Mouse (Mus musculus) neural tube, embryonic 12.5 days (tissue): ENCODE measurements around the gene Cmtm2b. TPM values are rescaled to one million over a fixed set of nuclear protein-coding genes. Genes with fewer than 3 reads are reported as not detected.

ENCODE experiments used
- ATAC-seq: fragments of 200-750 bp; cut with Nextera tagmentation; 2 replicates; pipeline ENCODE4 v1.8.0; 2017; ENCODE audit warnings: low read depth, mild to moderate bottlenecking, moderate TSS enrichment, moderate library complexity; ENCODE audit not compliant: low FRiP score
- H3K27ac ChIP-seq: fragments of 300-500 bp; sonication (generic); 2 replicates; pipeline ENCODE4 v1.5.1; 2016
- H3K27me3 ChIP-seq: fragments of 300-500 bp; sonication (generic); replicated peaks from 2 replicates; pipeline ENCODE4 v1.6.1; 2016; ENCODE audit warnings: mild to moderate bottlenecking
- H3K36me3 ChIP-seq: fragments of 300-500 bp; sonication (generic); 2 replicates; pipeline ENCODE4 v1.6.1; 2016; ENCODE audit warnings: mild to moderate bottlenecking
- H3K4me1 ChIP-seq: fragments of 300-500 bp; sonication (generic); 2 replicates; pipeline ENCODE4 v1.6.1; 2016
- H3K4me2 ChIP-seq: fragments of 300-500 bp; sonication (generic); replicated peaks from 2 replicates; pipeline ENCODE4 v1.6.1; 2016; ENCODE audit warnings: mild to moderate bottlenecking
- H3K4me3 ChIP-seq: fragments of 300-500 bp; sonication (generic); 2 replicates; pipeline ENCODE4 v1.5.1; 2016
- H3K9ac ChIP-seq: fragments of 300-500 bp; sonication (generic); 2 replicates; pipeline ENCODE4 v1.6.1; 2016; ENCODE audit warnings: mild to moderate bottlenecking
- H3K9me3 ChIP-seq: fragments of 300-500 bp; sonication (generic); 2 replicates; pipeline ENCODE4 v1.6.1; 2016; ENCODE audit warnings: mild to moderate bottlenecking
- WGBS: fragments of 180-500 bp; shearing (Covaris S2); methylation state at CpG from one replicate; pipeline ENCODE4 v1.1.7; 2016; 5-methylcytosine and 5-hydroxymethylcytosine counted together
- polyA plus RNA-seq: library from polyadenylated mRNA; unstranded; fragments of >200 nt; fragmentation: Nextera tagmentation; extraction: Ambion mirVana; gene quantifications from 2 replicates; pipeline ENCODE4 v1.2.1, GENCODE M21; 2016

Cmtm2b gene
- polyA plus RNA-seq, 1 experiment from 2014 or later, result not detected

DNA sequence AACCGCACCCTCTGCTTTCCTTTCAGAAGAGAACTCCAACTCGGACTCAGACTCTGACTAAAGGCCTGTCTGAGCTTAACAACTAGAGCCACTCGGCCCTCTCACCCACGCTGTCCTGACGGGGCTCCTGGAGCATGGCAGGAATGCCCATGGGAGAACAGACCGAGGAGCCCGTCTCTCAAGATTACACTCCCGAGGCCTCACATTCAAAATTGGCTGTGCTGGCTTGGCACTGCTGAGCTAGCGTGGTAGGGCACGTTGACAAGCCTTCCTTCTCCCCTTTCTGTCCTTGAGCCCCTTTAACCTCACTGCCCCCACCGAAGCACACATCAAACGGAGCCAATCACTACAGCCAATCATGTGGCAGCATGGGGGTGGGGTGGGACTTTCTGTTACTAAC lies 24.7 kb downstream of the Cmtm2b start:
- H3K4me3 ChIP-seq, result no peak overlapping the region
- H3K27ac ChIP-seq, result no peak overlapping the region
- no peak overlapping the region for H3K9ac ChIP-seq
- no peak for ATAC-seq
- no peaks in the 10 kb centered on the region for H3K27me3 ChIP-seq
- whole genome bisulfite sequencing, result 60% methylated on average over 12 of the region's 12 CpGs
- no peak overlapping the region for H3K4me2 ChIP-seq
- no peaks in the 10 kb centered on the region for H3K9me3 ChIP-seq
- H3K36me3 ChIP-seq, result peaks cover 10% of the 10 kb centered on the region
- H3K4me1 ChIP-seq, result no peaks in the 10 kb centered on the region

DNA sequence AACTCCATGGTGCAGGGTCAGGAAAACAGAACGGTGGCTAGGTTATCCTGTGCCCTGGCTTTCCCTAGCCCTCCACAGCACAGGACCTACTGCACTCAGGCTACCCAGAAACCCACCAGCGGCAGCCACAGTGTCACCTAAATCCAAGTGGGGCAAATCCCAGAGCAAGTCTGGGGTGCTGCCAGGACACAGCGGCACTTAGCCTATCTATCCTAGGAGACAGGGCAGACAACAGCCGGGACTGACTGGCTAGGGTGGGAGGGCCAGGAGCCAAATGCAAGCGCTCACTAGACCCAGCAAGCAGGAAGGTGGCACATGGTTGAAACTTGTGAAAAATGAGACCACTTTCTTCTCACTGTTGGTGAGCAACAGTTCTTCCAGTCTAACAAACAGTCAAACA lies 26.9 kb downstream of the Cmtm2b start:
- no peak for ATAC-seq
- Histone ChIP-seq H3K9me3 (no peaks in the 10 kb centered on the region), H3K27me3 (no peaks in the 10 kb centered on the region), H3K4me3 (no peak overlapping the region), H3K4me1 (no peaks in the 10 kb centered on the region), H3K27ac (no peak overlapping the region), H3K4me2 (no peak overlapping the region), H3K9ac (no peak overlapping the region), H3K36me3 (peaks cover 14% of the 10 kb centered on the region)
- WGBS, result 93% methylated on average over 5 of the region's 5 CpGs

DNA sequence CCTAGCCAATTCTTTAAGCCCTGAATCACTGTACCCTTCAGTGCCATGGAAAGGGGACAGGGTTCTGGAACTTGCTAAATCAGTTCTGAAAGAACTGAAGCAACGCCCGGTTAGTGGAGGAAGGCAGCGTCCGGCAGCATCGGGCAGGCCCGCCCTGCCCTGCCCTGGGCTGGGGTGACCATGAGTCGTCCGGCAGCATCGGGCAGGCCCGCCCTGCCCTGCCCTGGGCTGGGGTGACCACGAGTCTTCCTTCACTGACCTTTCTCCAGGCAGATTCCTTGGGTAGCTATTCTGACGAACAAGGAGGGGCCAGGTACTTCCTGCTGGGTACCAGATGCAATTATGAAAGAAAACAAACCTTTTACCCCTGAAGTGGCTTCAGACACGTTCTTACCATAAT lies 28.0 kb downstream of the Cmtm2b start:
- Histone ChIP-seq H3K4me1 (no peaks in the 10 kb centered on the region), H3K27me3 (no peaks in the 10 kb centered on the region), H3K4me3 (no peak overlapping the region), H3K4me2 (no peak overlapping the region), H3K36me3 (peaks cover 22% of the 10 kb centered on the region), H3K27ac (no peak overlapping the region), H3K9me3 (no peaks in the 10 kb centered on the region), H3K9ac (no peak overlapping the region)
- 90% methylated on average over 13 of the region's 13 CpGs for WGBS
- ATAC-seq, result no peak

DNA sequence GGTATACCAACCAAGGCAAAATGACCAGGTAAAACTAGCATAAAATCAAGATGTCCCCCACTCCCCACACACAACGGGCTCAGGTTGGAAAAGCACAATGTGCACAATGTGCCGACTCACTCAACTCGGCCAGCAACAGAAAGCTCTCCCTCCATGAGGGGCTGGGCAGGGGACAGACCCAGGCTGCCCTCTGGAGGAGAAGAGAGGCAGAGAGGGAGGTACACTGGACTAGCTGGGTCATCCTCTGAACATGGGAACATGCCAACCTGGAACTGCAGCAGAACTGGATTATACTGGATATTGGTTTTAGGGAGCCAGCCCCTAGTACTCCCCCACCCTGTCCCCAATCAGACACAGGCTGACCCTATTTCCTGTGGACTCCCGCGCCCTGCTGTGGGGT lies 31.2 kb downstream of the Cmtm2b start:
- peaks cover 23% of the 10 kb centered on the region for H3K36me3 ChIP-seq
- H3K27me3 ChIP-seq, result no peaks in the 10 kb centered on the region
- H3K9me3 ChIP-seq, result no peaks in the 10 kb centered on the region
- ATAC-seq, result peak; percentile 48; the same call in 1 of the 2 replicates
- WGBS, result 65% methylated on average over 5 of the region's 5 CpGs
- H3K9ac ChIP-seq, result no peak overlapping the region
- H3K4me1 ChIP-seq, result no peaks in the 10 kb centered on the region
- no peak overlapping the region for H3K4me2 ChIP-seq
- no peak overlapping the region for H3K4me3 ChIP-seq
- no peak overlapping the region for H3K27ac ChIP-seq

DNA sequence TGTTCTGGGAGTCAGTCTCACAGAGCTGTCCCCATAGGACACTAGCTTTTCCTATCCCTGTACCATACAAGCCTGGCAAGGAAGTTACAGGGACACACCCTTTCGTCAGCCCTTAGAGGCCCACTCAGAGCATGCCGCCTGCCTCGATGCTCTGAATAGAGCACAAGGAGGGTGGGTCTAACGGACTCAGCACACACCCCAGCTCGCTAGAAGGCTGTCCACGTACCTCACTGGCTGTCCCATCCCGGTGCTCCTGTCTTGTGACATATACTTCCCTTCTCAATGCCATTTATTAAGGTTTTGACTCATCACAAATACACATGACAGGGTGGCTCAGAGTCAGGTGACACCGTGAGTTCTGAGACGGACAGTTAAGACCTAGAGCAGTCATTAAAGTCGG lies 32.5 kb downstream of the Cmtm2b start:
- Histone ChIP-seq H3K27ac (no peak overlapping the region), H3K4me1 (no peaks in the 10 kb centered on the region), H3K9me3 (no peaks in the 10 kb centered on the region), H3K4me3 (no peak overlapping the region), H3K36me3 (peaks cover 23% of the 10 kb centered on the region), H3K4me2 (no peak overlapping the region), H3K9ac (no peak overlapping the region), H3K27me3 (no peaks in the 10 kb centered on the region)
- no peak for ATAC-seq
- 91% methylated on average over 10 of the region's 10 CpGs for WGBS

DNA sequence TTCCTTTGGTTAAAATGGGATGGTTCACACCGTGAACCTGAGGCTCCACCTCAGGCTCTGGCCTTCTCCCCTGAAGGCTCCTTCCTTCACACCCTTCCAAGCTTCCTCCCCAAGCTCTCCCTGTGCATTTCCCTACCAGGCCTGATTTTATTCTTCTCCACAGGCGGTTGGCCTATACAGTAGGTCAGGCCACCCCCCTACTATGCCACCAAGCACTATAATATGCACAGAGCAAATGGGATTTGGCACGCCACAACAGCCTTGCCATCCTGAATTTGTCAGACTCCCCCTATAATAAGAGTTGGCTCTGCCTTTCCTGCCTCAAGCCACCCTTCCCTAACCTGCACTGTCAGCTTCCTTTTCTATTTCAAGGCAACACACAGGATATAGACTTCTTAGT lies 36.6 kb downstream of the Cmtm2b start:
- Histone ChIP-seq H3K9me3 (no peaks in the 10 kb centered on the region), H3K4me3 (no peak overlapping the region), H3K4me1 (peaks cover 7% of the 10 kb centered on the region), H3K9ac (no peak overlapping the region), H3K27me3 (no peaks in the 10 kb centered on the region), H3K27ac (no peak overlapping the region), H3K4me2 (no peak overlapping the region), H3K36me3 (peaks cover 18% of the 10 kb centered on the region)
- no peak for ATAC-seq
- WGBS, result 81% methylated on average over 3 of the region's 3 CpGs

DNA sequence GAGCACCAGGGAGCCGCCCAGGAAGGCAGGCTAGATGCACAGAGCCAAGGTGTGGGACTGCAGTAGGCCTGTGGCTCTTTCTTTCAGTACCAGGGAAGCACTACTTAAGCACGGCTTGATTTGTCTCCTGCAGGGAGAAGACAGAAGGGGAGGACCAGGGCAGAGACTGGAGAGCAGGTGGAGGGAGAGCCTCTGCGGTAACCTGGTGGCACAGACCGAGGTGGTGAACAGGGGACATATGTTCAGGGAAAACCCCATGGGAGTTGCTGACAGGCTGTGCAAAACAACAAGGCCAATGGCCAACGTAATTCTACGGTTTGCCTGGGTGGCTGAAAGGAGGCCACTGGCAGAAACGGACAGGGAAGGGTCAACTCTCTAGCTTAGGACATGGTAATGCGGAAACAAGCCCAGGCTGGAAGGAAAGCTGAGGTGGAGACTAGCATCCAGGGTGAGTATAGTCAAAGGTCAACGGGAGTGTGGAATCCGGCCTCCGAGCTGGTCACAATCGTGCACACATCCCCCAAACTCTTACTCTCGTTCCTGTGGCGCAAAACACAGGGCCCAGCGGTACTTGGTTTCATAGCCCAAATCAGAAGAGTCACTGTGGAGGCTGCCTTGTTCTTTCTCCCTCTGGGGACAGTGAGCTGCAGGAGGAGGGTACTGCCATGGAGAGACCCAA lies 37.9 kb downstream of the Cmtm2b start:
- no peak overlapping the region for H3K4me2 ChIP-seq
- no peak for ATAC-seq
- H3K9me3 ChIP-seq, result no peaks in the 10 kb centered on the region
- no peaks in the 10 kb centered on the region for H3K27me3 ChIP-seq
- H3K4me3 ChIP-seq, result no peak overlapping the region
- peaks cover 10% of the 10 kb centered on the region; the same call in 1 of the 2 replicates for H3K36me3 ChIP-seq
- 77% methylated on average over 15 of the region's 15 CpGs for WGBS
- H3K9ac ChIP-seq, result no peak overlapping the region
- H3K4me1 ChIP-seq, result peaks cover 7% of the 10 kb centered on the region
- no peak overlapping the region for H3K27ac ChIP-seq

DNA sequence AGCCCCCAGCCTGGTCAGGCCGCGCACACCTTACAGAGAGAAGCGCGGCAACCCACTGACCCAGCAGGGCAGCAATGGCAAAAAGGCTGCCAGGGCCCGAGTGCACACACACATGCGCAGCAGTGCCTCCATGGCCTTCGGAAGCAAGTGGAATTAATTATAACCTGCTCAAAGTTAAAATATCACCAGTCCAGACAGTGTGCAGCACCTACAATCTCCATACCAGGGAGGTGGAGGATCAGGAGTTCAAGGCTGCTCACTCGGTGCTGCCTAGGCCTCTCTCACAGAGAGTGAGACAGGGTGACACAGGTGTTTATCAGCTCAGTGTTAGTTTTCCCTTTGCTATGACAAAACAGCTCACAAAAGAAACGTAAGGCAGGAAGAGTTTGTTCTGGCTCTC lies 43.7 kb downstream of the Cmtm2b start:
- H3K9me3 ChIP-seq, result no peaks in the 10 kb centered on the region
- H3K4me1 ChIP-seq, result peaks cover 16% of the 10 kb centered on the region; the same call in 1 of the 2 replicates
- H3K4me3 ChIP-seq, result no peak overlapping the region
- no peak overlapping the region for H3K4me2 ChIP-seq
- ATAC-seq, result no peak
- H3K9ac ChIP-seq, result no peak overlapping the region
- no peaks in the 10 kb centered on the region for H3K27me3 ChIP-seq
- H3K27ac ChIP-seq, result no peak overlapping the region
- no peaks in the 10 kb centered on the region for H3K36me3 ChIP-seq
- 93% methylated on average over 9 of the region's 9 CpGs for WGBS

DNA sequence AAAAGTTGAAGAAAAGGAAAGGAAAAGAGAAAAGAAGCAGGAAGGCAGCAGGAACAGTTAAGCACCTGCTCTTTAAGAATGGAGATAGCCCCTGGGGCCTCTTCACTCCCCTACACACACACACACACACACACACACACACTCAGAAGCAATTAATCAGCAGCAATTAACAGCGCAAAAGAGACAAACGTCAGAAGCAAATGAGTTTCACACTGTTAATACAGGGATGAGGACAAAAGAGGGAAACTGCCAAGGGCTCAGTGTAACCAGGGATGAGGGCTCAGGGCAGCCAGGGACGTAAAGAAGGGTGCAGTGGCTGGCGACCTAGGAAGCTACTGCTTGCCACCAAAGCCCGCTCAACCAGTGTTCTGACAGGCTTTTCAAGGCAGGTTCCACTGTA lies 45.4 kb downstream of the Cmtm2b start:
- 29% methylated on average over 5 of the region's 5 CpGs for WGBS
- Histone ChIP-seq H3K9me3 (no peaks in the 10 kb centered on the region), H3K4me1 (peaks cover 16% of the 10 kb centered on the region; the same call in 1 of the 2 replicates), H3K4me2 (no peak overlapping the region), H3K27ac (no peak overlapping the region), H3K27me3 (no peaks in the 10 kb centered on the region), H3K36me3 (no peaks in the 10 kb centered on the region), H3K9ac (no peak overlapping the region), H3K4me3 (no peak overlapping the region)
- peak; percentile 67 for ATAC-seq

DNA sequence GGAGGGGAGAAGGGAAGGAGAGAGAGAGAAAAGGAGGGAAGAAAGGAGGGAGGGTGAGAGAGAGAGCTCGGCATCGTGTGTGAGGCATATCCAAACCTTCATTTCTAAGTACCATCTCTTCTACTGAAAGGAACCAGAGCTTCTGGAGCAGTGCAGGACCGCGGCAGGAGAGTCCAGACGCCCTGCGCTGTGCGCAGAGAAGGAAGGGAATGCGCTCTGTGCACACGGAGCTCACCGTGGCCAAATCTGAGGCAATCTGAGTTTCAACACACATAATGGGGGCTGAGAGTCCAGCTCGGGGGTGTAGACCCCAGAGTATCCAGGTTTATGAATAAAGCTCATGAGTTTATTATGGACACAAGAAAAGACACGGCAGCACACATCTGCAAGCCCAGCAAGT lies 47.6 kb downstream of the Cmtm2b start:
- no peak for ATAC-seq

DNA sequence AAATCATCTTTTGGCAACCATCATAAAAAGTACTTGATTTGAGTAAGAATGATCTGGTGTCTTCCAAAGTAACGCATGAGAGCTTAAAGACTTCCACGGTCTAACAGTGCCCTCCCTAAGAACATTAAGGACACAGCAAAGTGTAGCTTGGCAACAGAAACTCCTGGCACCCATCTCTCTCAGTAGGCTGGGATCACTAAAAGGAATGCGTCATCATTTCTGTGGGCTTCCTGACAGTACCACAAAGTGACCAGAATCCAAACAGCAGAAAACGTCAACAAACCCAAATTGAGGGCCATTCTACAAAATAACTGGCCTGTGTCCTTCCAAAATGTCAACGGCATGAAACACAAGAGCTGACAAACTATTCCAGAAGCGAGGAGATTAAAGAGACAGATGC lies 48.0 kb downstream of the Cmtm2b start:
- Histone ChIP-seq H3K4me2 (no peak overlapping the region), H3K27ac (no peak overlapping the region), H3K9me3 (no peaks in the 10 kb centered on the region), H3K4me3 (no peak overlapping the region), H3K4me1 (peaks cover 20% of the 10 kb centered on the region; the same call in 1 of the 2 replicates), H3K36me3 (no peaks in the 10 kb centered on the region), H3K9ac (no peak overlapping the region), H3K27me3 (no peaks in the 10 kb centered on the region)
- WGBS, result 69% methylated on average over 6 of the region's 6 CpGs
- no peak for ATAC-seq

More for the DNA sequence above, 47.6 kb downstream of the Cmtm2b start:
- H3K27me3 ChIP-seq, result no peaks in the 10 kb centered on the region
- no peak overlapping the region for H3K4me3 ChIP-seq
- no peak overlapping the region for H3K27ac ChIP-seq
- no peaks in the 10 kb centered on the region for H3K9me3 ChIP-seq
- peaks cover 16% of the 10 kb centered on the region; the same call in 1 of the 2 replicates for H3K4me1 ChIP-seq
- no peak overlapping the region for H3K4me2 ChIP-seq
- no peaks in the 10 kb centered on the region for H3K36me3 ChIP-seq
- WGBS, result 80% methylated on average over 12 of the region's 12 CpGs
- no peak overlapping the region for H3K9ac ChIP-seq

DNA sequence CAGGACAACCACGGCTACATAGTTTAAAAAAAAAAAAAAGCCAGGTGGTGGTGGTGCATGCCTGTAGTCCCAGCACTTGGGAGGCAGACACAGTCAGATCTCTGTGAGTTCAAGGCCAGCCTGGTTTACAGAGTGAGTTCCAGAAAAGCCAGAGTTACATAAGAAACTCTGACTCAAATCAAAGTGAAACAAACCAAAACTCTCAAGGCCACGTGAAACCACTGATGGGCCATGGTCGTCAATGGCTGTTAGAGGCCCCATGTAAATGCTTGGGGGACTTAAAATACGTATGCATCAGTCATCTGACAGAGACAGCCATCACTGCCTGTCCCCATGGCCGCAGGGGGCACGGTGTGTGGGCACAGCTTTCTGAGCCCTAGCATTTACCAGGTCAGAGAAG lies 49.1 kb downstream of the Cmtm2b start:
- H3K36me3 ChIP-seq, result no peaks in the 10 kb centered on the region
- no peak overlapping the region for H3K4me3 ChIP-seq
- H3K4me1 ChIP-seq, result peaks cover 27% of the 10 kb centered on the region; the same call in 1 of the 2 replicates
- no peak overlapping the region for H3K9ac ChIP-seq
- no peak for ATAC-seq
- no peaks in the 10 kb centered on the region for H3K9me3 ChIP-seq
- no peak overlapping the region for H3K4me2 ChIP-seq
- no peaks in the 10 kb centered on the region for H3K27me3 ChIP-seq
- WGBS, result 92% methylated on average over 6 of the region's 6 CpGs
- H3K27ac ChIP-seq, result no peak overlapping the region

DNA sequence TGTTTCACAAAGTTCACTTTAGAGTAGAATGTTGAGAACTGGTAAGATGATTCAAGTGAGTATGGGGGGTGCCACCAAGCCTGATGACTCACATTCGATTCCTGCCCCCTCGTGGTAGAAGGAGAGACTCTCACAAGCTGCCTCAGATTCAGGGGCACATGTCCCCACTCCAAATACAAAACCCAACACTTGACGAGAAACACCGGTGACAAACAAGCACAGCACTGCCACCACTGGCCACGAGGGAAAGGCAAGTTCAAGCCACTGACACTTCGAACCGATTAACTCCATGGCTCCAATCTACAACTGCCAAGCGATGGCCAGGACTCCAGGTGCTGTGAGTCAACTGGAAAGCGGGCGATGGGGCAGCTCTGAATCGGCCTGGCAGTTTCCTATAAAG lies 51.7 kb downstream of the Cmtm2b start:
- H3K4me1 ChIP-seq, result peaks cover 18% of the 10 kb centered on the region; the same call in 1 of the 2 replicates
- H3K27ac ChIP-seq, result no peak overlapping the region
- H3K4me3 ChIP-seq, result no peak overlapping the region
- no peak overlapping the region for H3K9ac ChIP-seq
- no peak for ATAC-seq
- no peaks in the 10 kb centered on the region for H3K27me3 ChIP-seq
- WGBS, result 85% methylated on average over 11 of the region's 11 CpGs
- no peaks in the 10 kb centered on the region for H3K36me3 ChIP-seq
- no peak overlapping the region for H3K4me2 ChIP-seq
- H3K9me3 ChIP-seq, result no peaks in the 10 kb centered on the region
